Mouse (Mus musculus): ENCODE results near the gene Klrb1c. TPM values are rescaled to one million over a fixed set of nuclear protein-coding genes. Genes with fewer than 3 reads are reported as not detected.

The Klrb1c gene
- polyA plus RNA-seq (2014; fragmentation: Nextera tagmentation; extraction: Ambion mirVana), result not detected in 2 replicates

DNA sequence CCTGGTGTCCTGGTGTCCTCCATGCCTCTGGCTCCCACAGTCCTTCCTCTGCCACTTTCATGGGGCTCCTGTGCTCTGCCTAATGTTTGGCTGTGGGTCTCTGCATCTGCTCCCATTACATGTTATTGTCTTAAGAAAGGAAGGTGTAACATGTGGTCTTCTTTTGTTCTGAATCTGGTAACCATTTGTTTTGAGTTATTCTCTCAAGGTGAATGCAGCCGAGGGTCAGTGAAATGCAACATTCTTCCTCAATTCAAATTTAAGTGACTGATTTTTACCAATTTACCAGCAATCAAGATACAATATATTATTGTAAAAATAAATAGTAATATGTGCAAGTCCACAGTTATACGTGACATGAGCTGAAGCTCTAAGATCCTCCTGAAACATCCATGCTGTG, at the start of gene Klrb1c:
Gene Klrb1c (minus strand): TSS at position 101 of the 400 bp plus-strand sequence.
- Histone ChIP-seq H3K4me3 (ENCODE audit: low read depth, low read length) (no peak within 1 kb of the TSS), H3K4me1 (replicated peaks; ENCODE audit: control insufficient read depth, insufficient read depth, low read length) (peaks cover 4% of the 10 kb centered on the region), H3K9me3 (ENCODE audit: control insufficient read depth, low read length) (no peaks in the 10 kb centered on the region), H3K27ac (ENCODE audit: low read depth, low read length) (no peak within 1 kb of the TSS), H3K9ac (ENCODE audit: low read depth, low read length) (no peak within 1 kb of the TSS), H3K36me3 (ENCODE audit: control insufficient read depth, insufficient read depth, low read length) (no peaks in the 10 kb centered on the region), H3K4me2 (no peak within 1 kb of the TSS), H3K27me3 (replicated peaks; ENCODE audit: control insufficient read depth, insufficient read depth, low read length) (no peaks in the 10 kb centered on the region)
- 85% methylated on average over 2 of the region's 2 CpGs for WGBS
- no peak for ATAC-seq (replicated peaks; ENCODE audit: low FRiP score)
- DNase-seq (ENCODE audit: low spot score), result no peak

DNA sequence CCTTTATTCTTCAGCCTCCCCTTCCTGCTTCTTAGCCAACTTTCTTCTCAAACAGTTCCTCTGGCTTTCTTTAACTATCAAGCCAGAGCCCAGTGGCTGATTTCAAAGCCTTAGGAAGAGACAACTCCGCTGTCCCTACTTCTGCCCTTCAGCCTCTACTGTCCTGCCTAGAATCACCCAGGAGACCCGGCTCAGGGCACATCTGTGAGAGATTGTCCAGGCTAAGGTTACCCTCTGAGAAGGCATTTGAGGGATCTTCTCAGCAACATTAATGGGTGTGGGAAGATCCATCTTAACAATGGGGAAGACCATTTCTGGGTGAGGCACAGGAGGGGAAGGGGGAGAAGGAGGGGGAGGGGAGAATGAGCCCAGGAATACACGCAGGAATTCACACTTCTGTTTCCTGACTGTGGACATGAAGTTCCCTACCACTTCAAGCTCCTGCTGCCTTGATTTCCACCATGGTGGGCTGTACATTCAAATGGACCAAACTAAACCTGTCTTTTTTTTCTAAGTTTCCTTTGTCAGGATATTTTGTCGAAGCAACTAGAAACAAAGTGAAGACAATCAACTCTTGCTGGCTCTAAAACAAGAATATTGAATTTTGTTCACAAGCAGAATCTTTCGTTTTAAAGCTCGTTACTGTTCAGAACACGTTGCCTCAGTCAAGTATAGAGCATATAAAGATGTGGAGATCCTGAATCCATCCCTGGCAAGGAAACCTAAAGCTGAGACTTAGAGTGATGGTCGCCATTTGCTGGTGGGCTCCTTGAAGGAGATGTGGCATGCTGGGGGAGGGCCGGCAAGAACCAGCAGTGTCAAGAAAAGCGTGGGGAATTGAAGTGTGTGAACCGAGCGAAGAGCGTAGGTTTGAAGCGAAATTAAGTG, 48.7 kb upstream of the Klrb1c start:
- 3% methylated on average over 14 of the region's 14 CpGs for WGBS
- no peak overlapping the region for H3K27ac ChIP-seq (ENCODE audit: low read depth, low read length)
- peak overlapping the region; percentile 59 for H3K9ac ChIP-seq (ENCODE audit: low read depth, low read length)
- H3K27me3 ChIP-seq (replicated peaks; ENCODE audit: control insufficient read depth, insufficient read depth, low read length), result no peaks in the 10 kb centered on the region
- peak overlapping the region; percentile 64 for H3K4me2 ChIP-seq
- H3K4me3 ChIP-seq (ENCODE audit: low read depth, low read length), result peak overlapping the region; percentile 81
- peak; percentile 47 for DNase-seq (ENCODE audit: low spot score)
- ATAC-seq (replicated peaks; ENCODE audit: low FRiP score), result peak; percentile 2; the same call in 1 of the 2 replicates
- peaks cover 14% of the 10 kb centered on the region for H3K4me1 ChIP-seq (replicated peaks; ENCODE audit: control insufficient read depth, insufficient read depth, low read length)
- no peaks in the 10 kb centered on the region for H3K36me3 ChIP-seq (ENCODE audit: control insufficient read depth, insufficient read depth, low read length)
- no peaks in the 10 kb centered on the region for H3K9me3 ChIP-seq (ENCODE audit: control insufficient read depth, low read length)

DNA sequence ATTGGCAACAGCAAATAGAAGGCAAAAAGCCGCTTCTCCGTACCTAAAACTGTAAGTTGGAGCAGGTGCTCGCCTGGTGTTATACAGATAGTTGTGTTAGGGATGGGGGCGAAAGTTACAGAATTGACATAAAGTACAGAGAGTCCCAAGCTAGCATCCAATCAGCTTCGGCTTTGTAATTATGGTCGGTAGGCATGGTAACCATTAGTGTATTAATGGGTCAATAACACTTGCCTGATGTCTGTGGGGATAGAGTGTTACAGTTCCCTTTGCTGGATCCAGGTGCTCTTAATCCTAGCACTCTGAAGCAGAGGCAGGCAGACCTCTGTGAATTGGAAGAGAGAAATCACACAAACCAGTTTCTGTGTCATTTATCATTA, 47.9 kb upstream of the Klrb1c start:
- H3K4me2 ChIP-seq, result peak overlapping the region; percentile 64
- H3K4me3 ChIP-seq (ENCODE audit: low read depth, low read length), result peak overlapping the region; percentile 81
- H3K27ac ChIP-seq (ENCODE audit: low read depth, low read length), result no peak overlapping the region
- no peaks in the 10 kb centered on the region for H3K9me3 ChIP-seq (ENCODE audit: control insufficient read depth, low read length)
- ATAC-seq (replicated peaks; ENCODE audit: low FRiP score) (no peak), DNase-seq (ENCODE audit: low spot score) (no peak)
- WGBS, result 80% methylated on average over 6 of the region's 6 CpGs
- peaks cover 10% of the 10 kb centered on the region for H3K4me1 ChIP-seq (replicated peaks; ENCODE audit: control insufficient read depth, insufficient read depth, low read length)
- no peaks in the 10 kb centered on the region for H3K36me3 ChIP-seq (ENCODE audit: control insufficient read depth, insufficient read depth, low read length)
- H3K9ac ChIP-seq (ENCODE audit: low read depth, low read length), result 0 out of 2 replicates have a peak overlapping the region, but pooled peaks have one; percentile 59
- no peaks in the 10 kb centered on the region for H3K27me3 ChIP-seq (replicated peaks; ENCODE audit: control insufficient read depth, insufficient read depth, low read length)

DNA sequence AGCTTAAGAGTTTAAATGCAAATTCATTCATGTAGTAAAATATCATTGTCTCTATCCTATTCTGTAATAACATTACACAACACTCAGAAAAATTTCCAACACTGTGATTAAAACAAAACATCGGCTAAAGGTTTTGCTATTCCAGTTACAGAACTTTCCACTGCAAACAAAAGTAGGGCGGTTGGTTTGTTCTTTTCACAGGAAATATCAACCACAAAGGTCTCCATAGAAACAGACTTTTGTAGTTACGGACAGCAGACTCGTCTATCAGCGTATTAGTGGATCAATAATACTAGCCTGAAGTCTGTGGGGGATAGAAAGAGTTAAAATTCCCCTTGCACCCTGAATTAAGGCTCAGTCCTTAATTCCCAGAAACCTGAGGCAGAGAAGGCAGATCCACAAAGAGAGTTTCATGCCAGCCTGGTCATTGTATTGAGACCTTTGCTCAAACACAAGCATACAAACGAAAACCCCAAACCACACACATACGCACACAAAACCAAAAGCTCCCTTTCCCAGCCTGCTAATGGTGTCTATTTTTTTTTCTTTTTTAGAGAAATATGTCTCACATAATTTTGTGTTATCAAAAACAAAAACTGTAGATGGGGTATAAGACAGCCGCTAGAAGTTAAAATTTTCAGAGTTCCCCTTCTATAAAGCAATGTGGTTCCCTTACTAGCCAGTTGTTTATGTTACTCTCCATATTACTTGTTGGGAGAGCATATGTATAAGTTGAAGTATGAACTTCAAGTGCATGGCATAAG, 47.4 kb upstream of the Klrb1c start:
- H3K36me3 ChIP-seq (ENCODE audit: control insufficient read depth, insufficient read depth, low read length), result no peaks in the 10 kb centered on the region
- H3K27ac ChIP-seq (ENCODE audit: low read depth, low read length), result no peak overlapping the region
- H3K9ac ChIP-seq (ENCODE audit: low read depth, low read length), result no peak overlapping the region
- H3K9me3 ChIP-seq (ENCODE audit: control insufficient read depth, low read length), result no peaks in the 10 kb centered on the region
- 60% methylated on average over 8 of the region's 8 CpGs for WGBS
- ATAC-seq (replicated peaks; ENCODE audit: low FRiP score), result no peak
- H3K4me1 ChIP-seq (replicated peaks; ENCODE audit: control insufficient read depth, insufficient read depth, low read length), result peaks cover 5% of the 10 kb centered on the region; the same call in 1 of the 2 replicates
- peak overlapping the region; percentile 64 for H3K4me2 ChIP-seq
- H3K27me3 ChIP-seq (replicated peaks; ENCODE audit: control insufficient read depth, insufficient read depth, low read length), result no peaks in the 10 kb centered on the region
- no peak overlapping the region for H3K4me3 ChIP-seq (ENCODE audit: low read depth, low read length)
- DNase-seq (ENCODE audit: low spot score), result no peak

DNA sequence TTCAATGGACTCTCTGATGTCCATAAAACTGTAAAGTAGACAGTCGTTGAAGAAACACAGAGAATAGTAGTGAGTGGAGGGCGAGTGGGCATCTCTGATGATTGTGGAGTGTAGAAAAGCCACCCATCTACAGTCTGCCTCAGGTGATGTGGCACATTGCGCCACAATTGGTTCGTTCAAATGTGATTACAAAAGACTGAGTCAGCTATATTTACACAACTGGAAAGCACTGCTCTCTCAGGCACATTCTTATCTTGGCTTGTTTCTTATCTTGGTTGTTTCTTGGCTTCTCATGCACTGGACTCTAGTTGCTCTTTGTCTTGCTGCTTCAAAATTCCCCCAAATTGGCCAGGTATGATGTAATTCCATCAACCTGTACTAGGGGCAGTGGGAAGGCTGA, 46.6 kb upstream of the Klrb1c start:
- H3K4me1 ChIP-seq (replicated peaks; ENCODE audit: control insufficient read depth, insufficient read depth, low read length), result peaks cover 5% of the 10 kb centered on the region; the same call in 1 of the 2 replicates
- H3K27ac ChIP-seq (ENCODE audit: low read depth, low read length), result no peak overlapping the region
- no peak overlapping the region for H3K4me2 ChIP-seq
- no peaks in the 10 kb centered on the region for H3K27me3 ChIP-seq (replicated peaks; ENCODE audit: control insufficient read depth, insufficient read depth, low read length)
- H3K9me3 ChIP-seq (ENCODE audit: control insufficient read depth, low read length), result no peaks in the 10 kb centered on the region
- H3K36me3 ChIP-seq (ENCODE audit: control insufficient read depth, insufficient read depth, low read length), result no peaks in the 10 kb centered on the region
- 58% methylated on average over 4 of the region's 4 CpGs for WGBS
- no peak overlapping the region for H3K9ac ChIP-seq (ENCODE audit: low read depth, low read length)
- no peak for DNase-seq (ENCODE audit: low spot score)
- no peak for ATAC-seq (replicated peaks; ENCODE audit: low FRiP score)
- no peak overlapping the region for H3K4me3 ChIP-seq (ENCODE audit: low read depth, low read length)

DNA sequence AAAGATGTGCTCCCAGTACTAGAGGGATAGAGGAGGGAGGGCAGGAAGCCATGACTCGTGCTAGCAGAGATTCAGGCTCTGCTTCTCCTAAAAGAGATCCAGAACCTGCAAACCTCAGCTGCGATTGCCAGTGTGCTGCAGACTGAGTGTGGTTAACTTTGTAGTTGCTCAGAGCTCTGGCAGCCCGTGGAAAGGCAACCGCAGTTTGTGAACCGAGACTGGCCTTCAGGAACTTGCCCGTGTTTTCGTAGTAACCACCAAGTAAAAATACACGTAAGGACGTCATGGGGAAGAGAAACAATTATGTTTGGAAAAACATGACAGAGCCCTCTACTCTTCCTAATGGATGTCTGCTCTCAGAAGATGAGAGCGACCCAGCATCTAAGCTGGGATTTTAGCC, 44.0 kb upstream of the Klrb1c start:
- no peak overlapping the region for H3K4me3 ChIP-seq (ENCODE audit: low read depth, low read length)
- H3K4me1 ChIP-seq (replicated peaks; ENCODE audit: control insufficient read depth, insufficient read depth, low read length), result peaks cover 5% of the 10 kb centered on the region; the same call in 1 of the 2 replicates
- no peaks in the 10 kb centered on the region for H3K9me3 ChIP-seq (ENCODE audit: control insufficient read depth, low read length)
- no peak overlapping the region for H3K4me2 ChIP-seq
- no peak overlapping the region for H3K27ac ChIP-seq (ENCODE audit: low read depth, low read length)
- WGBS, result 80% methylated on average over 10 of the region's 10 CpGs
- H3K36me3 ChIP-seq (ENCODE audit: control insufficient read depth, insufficient read depth, low read length), result no peaks in the 10 kb centered on the region
- H3K27me3 ChIP-seq (replicated peaks; ENCODE audit: control insufficient read depth, insufficient read depth, low read length), result no peaks in the 10 kb centered on the region
- H3K9ac ChIP-seq (ENCODE audit: low read depth, low read length), result no peak overlapping the region
- ATAC-seq (replicated peaks; ENCODE audit: low FRiP score) (no peak), DNase-seq (ENCODE audit: low spot score) (no peak)

DNA sequence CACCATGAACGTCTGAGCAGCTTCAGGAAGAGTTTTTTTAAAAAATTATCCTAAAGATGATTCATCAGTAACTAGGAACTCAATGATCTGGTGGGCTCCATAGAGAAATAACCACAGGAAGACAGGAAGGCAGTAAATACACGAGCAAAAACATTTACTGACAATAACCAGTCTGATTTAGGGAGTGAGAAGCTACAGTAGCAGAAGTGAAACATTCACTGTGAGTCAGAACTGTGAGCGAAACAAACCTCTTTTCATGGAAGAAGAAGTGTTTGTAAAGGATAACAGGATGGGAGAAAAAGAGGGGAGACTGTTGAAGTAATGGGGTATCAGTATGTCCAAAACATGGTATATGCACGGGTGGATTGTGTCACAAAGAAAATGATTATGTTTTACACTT, 40.8 kb upstream of the Klrb1c start:
- no peak for DNase-seq (ENCODE audit: low spot score)
- no peak overlapping the region for H3K9ac ChIP-seq (ENCODE audit: low read depth, low read length)
- no peaks in the 10 kb centered on the region for H3K36me3 ChIP-seq (ENCODE audit: control insufficient read depth, insufficient read depth, low read length)
- no peak overlapping the region for H3K4me3 ChIP-seq (ENCODE audit: low read depth, low read length)
- WGBS, result 55% methylated on average over 4 of the region's 4 CpGs
- H3K4me2 ChIP-seq, result no peak overlapping the region
- no peaks in the 10 kb centered on the region for H3K4me1 ChIP-seq (replicated peaks; ENCODE audit: control insufficient read depth, insufficient read depth, low read length)
- ATAC-seq (replicated peaks; ENCODE audit: low FRiP score), result no peak
- H3K27me3 ChIP-seq (replicated peaks; ENCODE audit: control insufficient read depth, insufficient read depth, low read length), result no peaks in the 10 kb centered on the region
- no peak overlapping the region for H3K27ac ChIP-seq (ENCODE audit: low read depth, low read length)
- H3K9me3 ChIP-seq (ENCODE audit: control insufficient read depth, low read length), result no peaks in the 10 kb centered on the region

DNA sequence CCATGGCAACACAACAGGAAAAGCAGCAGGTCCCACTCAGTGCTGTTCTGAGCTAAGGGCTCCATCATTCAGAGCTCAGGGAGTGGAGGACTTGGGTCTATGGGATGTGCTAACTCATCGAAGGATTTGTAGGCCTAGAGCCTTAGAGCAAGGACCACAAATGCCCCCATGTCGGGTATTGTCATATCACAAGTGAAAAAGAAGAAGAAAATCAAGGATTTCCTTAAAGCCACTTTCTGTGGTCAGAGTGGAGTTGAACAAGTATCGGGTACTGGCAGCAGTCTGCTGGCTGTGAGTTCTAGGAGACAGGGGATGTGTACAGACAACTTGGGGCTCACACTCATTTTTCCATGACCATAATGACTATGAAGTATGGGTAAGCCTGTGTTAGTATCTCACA, 37.8 kb upstream of the Klrb1c start:
- no peaks in the 10 kb centered on the region for H3K36me3 ChIP-seq (ENCODE audit: control insufficient read depth, insufficient read depth, low read length)
- ATAC-seq (replicated peaks; ENCODE audit: low FRiP score) (no peak), DNase-seq (ENCODE audit: low spot score) (no peak)
- H3K9me3 ChIP-seq (ENCODE audit: control insufficient read depth, low read length), result no peaks in the 10 kb centered on the region
- H3K9ac ChIP-seq (ENCODE audit: low read depth, low read length), result no peak overlapping the region
- H3K4me3 ChIP-seq (ENCODE audit: low read depth, low read length), result no peak overlapping the region
- H3K27me3 ChIP-seq (replicated peaks; ENCODE audit: control insufficient read depth, insufficient read depth, low read length), result no peaks in the 10 kb centered on the region
- H3K27ac ChIP-seq (ENCODE audit: low read depth, low read length), result no peak overlapping the region
- no peak overlapping the region for H3K4me2 ChIP-seq
- 79% methylated on average over 3 of the region's 3 CpGs for WGBS
- H3K4me1 ChIP-seq (replicated peaks; ENCODE audit: control insufficient read depth, insufficient read depth, low read length), result no peaks in the 10 kb centered on the region

All from liver, embryonic 11.5 days (tissue).